Mouse (Mus musculus): Measurements from ENCODE around the gene Syt15.
A peak's percentile ranks its signal among the peaks of the same experiment; 100 is the strongest.
"Not testable (repeated sequence)": the region's sequence is repeated elsewhere in the genome, so short reads cannot be mapped to it uniquely, and the experiment has no call there.

The Syt15 gene

GRCm38 (mm10) chr14:34228830-34229506 lies 9.6 kb downstream of the Syt15 start:
- DNase-seq = no peak

- no peak for DNase-seq
Observed at GRCm38 (mm10) chr14:34232340-34232739, 12.9 kb downstream of the Syt15 start.

- no peak for DNase-seq
Observed at GRCm38 (mm10) chr14:34232866-34233680, 13.7 kb downstream of the Syt15 start.

- no peak for DNase-seq
Observed at GRCm38 (mm10) chr14:34233846-34234245, 14.5 kb downstream of the Syt15 start.

- peak; percentile 61 for DNase-seq
Observed at GRCm38 (mm10) chr14:34234630-34235380, 15.4 kb downstream of the Syt15 start.

- DNase-seq = no peak
Observed at GRCm38 (mm10) chr14:34240263-34240662, 20.9 kb downstream of the Syt15 start.

- no peak for DNase-seq
Observed at GRCm38 (mm10) chr14:34240676-34241075, 21.3 kb downstream of the Syt15 start.

- DNase-seq = no peak
Observed at GRCm38 (mm10) chr14:34252470-34253145, 33.2 kb downstream of the Syt15 start.

- no peak for DNase-seq
Observed at GRCm38 (mm10) chr14:34253261-34253660, 33.9 kb downstream of the Syt15 start.

- DNase-seq = not testable (repeated sequence)
Observed at GRCm38 (mm10) chr14:34258525-34258924, 39.1 kb downstream of the Syt15 start.

- DNase-seq = no peak
Observed at GRCm38 (mm10) chr14:34268046-34268445, 48.7 kb downstream of the Syt15 start.

- no peak for DNase-seq
Observed at GRCm38 (mm10) chr14:34273280-34273679, 53.9 kb downstream of the Syt15 start.

- DNase-seq = no peak
Observed at GRCm38 (mm10) chr14:34274141-34274540, 54.7 kb downstream of the Syt15 start.

- DNase-seq = no peak
Observed at GRCm38 (mm10) chr14:34275225-34275624, 55.8 kb downstream of the Syt15 start.

- DNase-seq = no peak
Observed at GRCm38 (mm10) chr14:34279726-34280125, 60.3 kb downstream of the Syt15 start.

All from layer of hippocampus, adult 9-11 months (tissue).